Mouse (Mus musculus) left cerebral cortex, postnatal 10 days (tissue): ENCODE data around the gene Olfr670. TPM values are rescaled to one million over a fixed set of nuclear protein-coding genes. Genes with fewer than 3 reads are reported as not detected.
"Not testable (repeated sequence)": the region's sequence is repeated elsewhere in the genome, so short reads cannot be mapped to it uniquely, and the experiment has no call there.

ENCODE experiments used
- DNase-seq, 2 experiments: peaks; one replicate each; pipeline ENCODE4 v3.0.0; 2021 to 2022; ENCODE audit warnings: low spot score in 2 of 2, mixed read lengths in 1 of 2; ENCODE audit errors: extremely low spot score in 1 of 2
- intact Hi-C: fragments of 180-260 bp; cut with DNase I; formaldehyde crosslinking; loops from one replicate; pipeline ENCODE4 v1.15.1; 2025
- total RNA-seq, 2 experiments: library from RNA; stranded (reverse); gene quantifications; 2 replicates each; pipeline ENCODE4 v1.2.3; 2021

Gene Olfr670
- not detected for total RNA-seq

DNA sequence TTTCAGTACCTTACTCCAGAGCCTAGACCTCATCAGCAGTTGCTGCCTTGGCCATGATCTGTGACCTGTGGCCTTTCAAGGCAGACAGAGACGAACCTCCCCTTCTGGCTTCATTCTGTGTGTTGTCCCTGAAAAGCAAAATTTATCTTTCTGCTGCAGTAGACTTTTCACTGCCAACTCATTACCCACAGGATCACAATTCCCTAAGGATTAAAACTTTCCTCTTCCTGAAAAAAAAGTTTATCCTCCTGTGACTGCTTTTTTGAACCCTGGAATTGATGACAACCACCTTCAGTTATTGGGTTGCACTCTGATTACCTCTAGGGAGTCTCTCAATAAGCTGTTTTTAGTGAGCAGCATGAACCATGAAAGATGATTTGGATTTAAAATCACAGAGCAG lies at the start of gene Olfr670:
TSS of gene Olfr670 (minus strand) at position 101 of the 400 bp plus-strand sequence.
- intact Hi-C loops = no loop called here

DNA sequence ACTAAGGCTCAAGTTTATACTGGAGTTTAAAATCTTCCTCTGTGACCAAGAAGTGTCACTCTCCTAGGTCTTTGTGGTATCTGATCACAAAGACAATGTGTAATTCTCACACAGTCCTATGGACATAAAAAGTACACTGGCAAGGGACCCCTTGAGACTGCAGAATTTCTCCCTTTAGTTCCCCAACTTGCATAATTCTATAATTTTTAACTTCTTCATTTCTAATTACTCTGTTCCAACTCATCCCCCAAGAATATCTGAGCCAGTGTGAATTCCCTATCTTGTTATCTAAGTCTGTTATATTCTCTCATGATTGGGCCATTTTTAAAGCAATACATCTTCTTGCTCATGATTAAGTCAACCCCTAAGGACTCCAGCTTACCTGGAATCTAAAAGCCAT lies 39.5 kb upstream of the Olfr670 start, which contains the start of gene Olfr672:
TSS of gene Olfr672 (minus strand) at position 101 of the 400 bp plus-strand sequence.
- no peak for DNase-seq
- intact Hi-C loops = no loop called here

More for the DNA sequence above, at the start of gene Olfr670:
- no peak for DNase-seq

DNA sequence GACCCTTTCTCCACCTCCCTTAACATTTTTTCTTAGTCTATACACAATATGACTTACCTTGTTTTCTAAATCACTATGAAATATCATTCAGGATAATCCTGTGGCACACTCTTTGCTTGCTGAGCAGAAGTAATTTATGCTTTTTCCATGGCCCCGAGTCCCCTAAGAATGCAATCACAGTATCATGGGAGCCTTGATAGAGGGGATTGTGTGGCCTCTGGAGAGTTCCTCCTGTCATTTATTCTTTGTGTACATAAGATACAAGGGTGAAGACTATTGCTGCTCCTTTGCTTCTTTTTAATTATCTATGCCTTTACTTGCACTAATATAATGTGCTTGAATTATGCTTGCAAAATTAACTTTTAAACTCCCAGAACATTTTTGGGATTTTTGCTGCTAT lies 16.6 kb upstream of the Olfr670 start, which contains the start of gene Olfr671:
TSS of gene Olfr671 (minus strand) at position 101 of the 400 bp plus-strand sequence.
- intact Hi-C loops = no loop called here

DNA sequence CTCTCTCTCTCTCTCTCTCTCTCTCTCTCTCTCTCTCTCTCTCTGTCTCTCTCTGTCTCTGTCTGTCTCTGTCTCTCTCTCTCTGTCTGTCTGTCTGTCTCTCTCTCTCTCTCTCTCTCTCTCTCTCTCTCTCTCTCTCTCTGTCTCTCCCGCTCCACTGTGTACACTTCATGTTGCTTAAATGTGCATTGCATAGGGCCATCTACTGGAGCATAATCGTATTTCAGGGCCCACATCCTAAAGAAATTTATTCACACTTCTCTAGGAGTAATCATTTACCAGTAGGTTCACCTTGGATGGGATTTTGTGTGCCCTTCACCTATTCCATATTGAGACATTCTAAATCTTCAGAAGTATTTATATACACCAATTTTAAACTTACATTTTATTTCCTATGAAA lies 10.1 kb upstream of the Olfr670 start:
- intact Hi-C loops, DNase-seq: not testable (repeated sequence)

More for the DNA sequence above, 16.6 kb upstream of the Olfr670 start, which contains the start of gene Olfr671:
- DNase-seq = no peak

DNA sequence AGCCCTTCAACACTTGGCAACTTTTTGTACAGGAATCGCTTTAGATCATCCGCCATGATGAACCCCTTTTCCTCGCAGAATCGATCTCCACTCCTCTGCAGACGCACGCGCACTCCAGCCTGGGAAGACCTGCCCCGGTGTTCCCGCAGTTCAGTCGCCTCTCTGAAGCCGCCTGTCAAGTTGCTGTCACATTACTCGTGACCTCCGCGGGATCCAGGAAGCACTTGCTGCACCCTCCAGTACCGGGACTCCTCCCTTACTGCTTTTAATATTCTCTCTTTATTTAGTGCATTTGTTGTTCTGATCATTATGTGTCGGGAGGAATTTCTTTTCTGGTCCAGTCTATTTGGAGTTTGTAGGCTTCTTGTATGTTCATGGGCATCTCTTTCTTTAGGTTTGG lies 12.2 kb downstream of the Olfr670 start:
- DNase-seq, intact Hi-C loops: not testable (repeated sequence)

DNA sequence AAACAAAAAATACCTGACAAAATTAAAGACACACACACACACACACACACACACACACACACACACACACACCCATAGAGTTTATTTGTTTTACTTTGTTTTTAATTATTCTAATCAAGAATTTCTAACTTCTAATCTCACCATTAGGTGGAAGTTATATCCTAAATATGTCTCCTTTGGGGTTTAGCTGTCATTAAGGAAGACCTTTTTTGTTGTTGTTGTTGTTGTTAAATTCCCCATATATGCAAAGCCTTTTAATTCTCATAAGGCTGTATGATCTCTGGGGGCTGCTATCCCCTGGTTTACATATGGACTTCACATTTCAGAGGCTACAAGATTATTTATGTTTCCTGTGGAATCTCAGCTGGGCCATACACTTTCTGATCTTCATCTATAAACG lies 28.5 kb downstream of the Olfr670 start, which contains the start of gene Olfr669:
TSS of gene Olfr669 (plus strand) at position 301 of the 400 bp plus-strand sequence.
- intact Hi-C loops = no loop called here
- no peak for DNase-seq

DNA sequence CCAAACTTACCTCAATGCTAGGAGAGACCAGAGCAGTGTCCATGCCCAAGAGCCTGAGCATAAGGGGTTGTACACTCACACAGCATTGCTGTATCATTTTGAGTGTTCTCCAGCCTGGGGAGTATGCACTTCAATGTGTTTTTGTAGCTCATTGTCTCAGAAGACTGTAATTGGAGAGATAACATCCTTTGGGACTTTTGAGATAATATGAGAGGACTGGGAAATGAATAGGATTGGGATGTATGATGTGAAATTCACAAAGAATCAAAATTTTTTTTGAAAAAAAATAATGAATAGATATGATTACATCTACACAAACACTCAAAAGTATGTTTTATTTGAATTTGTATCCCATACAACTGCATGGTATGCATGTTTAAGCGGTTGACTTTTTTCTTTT lies 34.5 kb downstream of the Olfr670 start, which contains the start of gene Olfr668:
TSS of gene Olfr668 (minus strand) at position 101 of the 400 bp plus-strand sequence.
- intact Hi-C loops = no loop called here
- no peak for DNase-seq

DNA sequence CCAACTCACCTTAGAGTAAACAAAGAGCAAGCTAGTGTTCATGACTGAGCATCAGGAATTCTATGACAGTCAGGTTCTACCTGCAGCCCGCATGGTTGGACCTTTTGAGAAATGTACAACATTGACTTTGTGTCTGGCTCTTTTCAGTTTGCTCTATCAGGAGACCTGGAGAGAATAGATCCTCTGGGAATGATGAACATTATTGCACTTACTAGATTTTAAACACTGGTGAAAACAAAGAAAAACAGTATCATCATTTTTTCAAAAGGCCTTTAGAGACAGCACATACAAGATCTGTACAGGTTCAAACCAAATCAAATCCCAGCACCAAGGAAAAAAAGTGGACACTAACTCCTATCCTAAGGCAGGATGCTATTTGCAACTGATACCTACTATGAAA lies 41.0 kb downstream of the Olfr670 start, which contains the start of gene Olfr667:
TSS of gene Olfr667 (minus strand) at position 101 of the 400 bp plus-strand sequence.
- intact Hi-C loops = no loop called here

More for the DNA sequence above, 41.0 kb downstream of the Olfr670 start, which contains the start of gene Olfr667:
- DNase-seq = no peak

Other genes with a start within 250 kb of the Olfr670 start
- gene Usp17le, start 185.2 kb downstream of the Olfr670 start, total RNA-seq = not detected
- gene Usp17lb, start 120.0 kb downstream of the Olfr670 start, total RNA-seq = not detected
- not detected for gene Usp17la, start 105.6 kb downstream of the Olfr670 start, total RNA-seq
- gene Olfr665, start 84.6 kb downstream of the Olfr670 start, total RNA-seq = not detected
- not detected for gene Olfr666, start 66.7 kb downstream of the Olfr670 start, total RNA-seq
- not detected for gene Olfr667, start 41.1 kb downstream of the Olfr670 start, total RNA-seq
- not detected for gene Olfr668, start 34.6 kb downstream of the Olfr670 start, total RNA-seq
- gene Olfr669, start 28.4 kb downstream of the Olfr670 start, total RNA-seq = not detected
- not detected for gene Olfr671, start 16.5 kb upstream of the Olfr670 start, total RNA-seq
- gene Olfr672, start 39.4 kb upstream of the Olfr670 start, total RNA-seq = not detected
- not detected for gene Olfr675, start 65.8 kb upstream of the Olfr670 start, total RNA-seq
- not detected for gene Olfr676, start 70.1 kb upstream of the Olfr670 start, total RNA-seq
- gene Olfr677, start 88.8 kb upstream of the Olfr670 start, total RNA-seq = not detected
- gene Olfr678, start 101.9 kb upstream of the Olfr670 start, total RNA-seq = not detected
- not detected for gene Olfr679, start 118.6 kb upstream of the Olfr670 start, total RNA-seq
- not detected for gene Olfr680-ps1, start 130.2 kb upstream of the Olfr670 start, total RNA-seq
- gene Olfr681, start 154.2 kb upstream of the Olfr670 start, total RNA-seq = not detected
- not detected for gene Olfr683, start 184.4 kb upstream of the Olfr670 start, total RNA-seq
- not detected for gene Olfr684, start 201.0 kb upstream of the Olfr670 start, total RNA-seq
- gene Olfr685, start 223.4 kb upstream of the Olfr670 start, total RNA-seq = not detected
- gene Olfr686, start 244.9 kb upstream of the Olfr670 start, total RNA-seq = not detected